Mouse (Mus musculus) spleen, adult 2 months (tissue): ENCODE results near the gene Prkce.

Experiments used
- CTCF ChIP-seq: fragments of 200-500 bp; IDR thresholded peaks from 2 replicates; pipeline ENCODE4 v1.5.1; 2011; ENCODE audit warnings: mild to moderate bottlenecking, inconsistent platforms; ENCODE audit not compliant: insufficient read depth, insufficient read length, insufficient replicate concordance; ENCODE audit errors: extremely low read depth
- POLR2A ChIP-seq: fragments of 200-500 bp; IDR thresholded peaks from 2 replicates; pipeline ENCODE4 v1.6.1; 2011; ENCODE audit warnings: low read depth, low read length, inconsistent platforms

GRCm38 (mm10) chr17:86663471-86663870, 495.9 kb downstream of the Prkce start:
- TF ChIP-seq POLR2A (no peak), CTCF (no peak)
